Mouse (Mus musculus): Measurements from ENCODE around the gene Olfr418. TPM values are rescaled to one million over a fixed set of nuclear protein-coding genes. Genes with fewer than 3 reads are reported as not detected.
"Not testable (repeated sequence)": the region's sequence is repeated elsewhere in the genome, so short reads cannot be mapped to it uniquely, and the experiment has no call there.

Olfr418 gene
- not detected in 2 replicates for polyA plus RNA-seq (2016; fragmentation: Nextera tagmentation; extraction: Ambion mirVana)

DNA sequence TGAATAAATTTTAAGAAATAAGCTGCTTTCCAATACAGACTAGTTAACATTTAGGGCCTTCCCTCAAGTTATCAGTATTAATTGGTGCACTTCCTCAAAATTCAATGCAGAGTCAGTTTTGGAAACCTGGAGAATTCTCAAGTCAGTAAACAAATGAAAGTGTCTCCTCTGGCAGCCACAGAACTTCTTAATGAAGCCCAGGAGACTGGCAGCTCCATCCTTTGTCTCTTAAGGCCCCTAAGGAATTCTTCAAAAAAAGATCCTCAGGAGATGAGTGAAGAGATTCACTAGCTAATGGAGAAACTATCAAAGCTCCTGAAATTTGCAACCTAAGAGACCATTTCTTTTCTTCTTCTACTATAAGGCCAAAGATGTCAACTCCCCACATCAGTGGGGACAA, at the start of gene Olfr418:
Olfr418 (plus strand) TSS at position 301 of the 400 bp plus-strand sequence.
- Histone ChIP-seq H3K27ac (no peak within 1 kb of the TSS), H3K4me1 (no peaks in the 10 kb centered on the region), H3K27me3 (no peaks in the 10 kb centered on the region), H3K4me2 (no peak within 1 kb of the TSS), H3K9me3 (no peaks in the 10 kb centered on the region), H3K4me3 (replicated peaks) (no peak within 1 kb of the TSS), H3K9ac (no peak within 1 kb of the TSS), H3K36me3 (replicated peaks) (no peaks in the 10 kb centered on the region)
- no peak for ATAC-seq (ENCODE audit: low FRiP score)

DNA sequence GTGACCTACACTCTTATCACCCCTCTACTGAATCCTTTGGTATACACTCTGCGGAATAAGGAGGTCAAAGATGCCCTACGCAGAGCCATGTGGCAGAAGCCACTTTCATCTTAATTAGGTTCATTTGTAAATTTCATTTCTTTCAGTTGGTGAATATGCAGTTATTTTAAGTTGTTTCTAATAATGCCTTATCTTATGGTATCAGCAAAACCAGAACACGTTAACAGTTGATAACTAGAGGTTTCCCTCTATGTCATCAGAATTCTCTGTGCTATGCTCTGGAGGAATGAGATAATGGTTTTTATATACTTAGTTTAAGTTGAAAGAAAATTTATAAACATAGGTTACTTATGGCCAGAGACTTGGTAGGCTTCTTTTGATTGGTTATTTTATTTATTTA, 49.3 kb upstream of the Olfr418 start:
- Histone ChIP-seq H3K27me3 (no peaks in the 10 kb centered on the region), H3K9ac (no peak overlapping the region), H3K4me2 (no peak overlapping the region), H3K4me1 (no peaks in the 10 kb centered on the region), H3K9me3 (no peaks in the 10 kb centered on the region), H3K4me3 (replicated peaks) (no peak overlapping the region), H3K36me3 (replicated peaks) (no peaks in the 10 kb centered on the region), H3K27ac (no peak overlapping the region)
- 91% methylated on average over 3 of the region's 3 CpGs for WGBS
- ATAC-seq (ENCODE audit: low FRiP score), result no peak

DNA sequence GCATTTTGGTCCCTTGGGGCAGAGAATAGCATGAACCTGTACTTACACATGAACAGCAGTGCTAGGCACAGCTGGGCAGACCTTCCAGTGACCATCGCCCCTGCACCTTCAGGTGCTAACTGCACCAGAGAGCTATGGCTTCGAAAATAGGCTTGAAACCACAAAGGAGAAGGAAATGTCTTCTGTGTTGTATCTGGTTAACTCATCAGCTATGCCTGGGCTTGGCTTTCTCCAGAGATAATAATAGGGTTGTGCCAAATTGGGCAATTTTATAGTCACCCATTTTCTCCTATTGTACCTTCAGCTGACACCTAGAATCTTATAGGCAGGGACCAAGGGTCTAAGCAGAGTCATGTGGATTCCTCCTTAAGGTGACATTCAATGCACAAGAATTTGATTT, 38.7 kb upstream of the Olfr418 start, which contains the start of gene Fcer1a:
Fcer1a (minus strand) TSS at position 134 of the 400 bp plus-strand sequence.
- no peaks in the 10 kb centered on the region for H3K9me3 ChIP-seq
- no peak within 1 kb of the TSS for H3K9ac ChIP-seq
- H3K27ac ChIP-seq, result no peak within 1 kb of the TSS
- no peak within 1 kb of the TSS for H3K4me3 ChIP-seq (replicated peaks)
- H3K4me2 ChIP-seq, result no peak within 1 kb of the TSS
- H3K36me3 ChIP-seq (replicated peaks), result no peaks in the 10 kb centered on the region
- 85% methylated on average over 2 of the region's 2 CpGs for WGBS
- no peaks in the 10 kb centered on the region for H3K27me3 ChIP-seq
- H3K4me1 ChIP-seq, result no peaks in the 10 kb centered on the region
- ATAC-seq (ENCODE audit: low FRiP score), result no peak

DNA sequence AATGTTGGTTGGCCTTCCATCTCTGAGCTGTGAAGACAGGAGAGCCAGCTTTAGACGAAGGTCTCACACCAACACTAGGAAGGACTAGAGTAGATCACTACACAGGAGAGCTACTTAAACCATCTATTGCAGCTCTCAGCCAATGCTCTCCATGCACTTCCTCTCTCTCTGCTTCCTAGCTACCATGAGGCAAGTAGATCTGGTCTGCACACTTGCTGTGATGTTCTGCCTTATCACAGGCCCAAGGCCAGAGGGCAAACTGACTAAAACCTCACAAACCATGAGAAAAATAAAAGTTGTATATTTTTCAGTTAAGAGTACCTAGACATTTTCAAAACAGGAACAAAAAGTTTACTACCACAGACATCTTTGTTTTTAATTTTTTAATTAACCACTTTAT, 28.8 kb upstream of the Olfr418 start:
- not testable (repeated sequence) for H3K4me3 ChIP-seq (replicated peaks); H3K4me2 ChIP-seq; H3K27me3 ChIP-seq; H3K4me1 ChIP-seq; H3K36me3 ChIP-seq (replicated peaks); H3K27ac ChIP-seq; H3K9ac ChIP-seq; H3K9me3 ChIP-seq; ATAC-seq (ENCODE audit: low FRiP score)
- 89% methylated on average over 1 of the region's 1 CpGs for WGBS

DNA sequence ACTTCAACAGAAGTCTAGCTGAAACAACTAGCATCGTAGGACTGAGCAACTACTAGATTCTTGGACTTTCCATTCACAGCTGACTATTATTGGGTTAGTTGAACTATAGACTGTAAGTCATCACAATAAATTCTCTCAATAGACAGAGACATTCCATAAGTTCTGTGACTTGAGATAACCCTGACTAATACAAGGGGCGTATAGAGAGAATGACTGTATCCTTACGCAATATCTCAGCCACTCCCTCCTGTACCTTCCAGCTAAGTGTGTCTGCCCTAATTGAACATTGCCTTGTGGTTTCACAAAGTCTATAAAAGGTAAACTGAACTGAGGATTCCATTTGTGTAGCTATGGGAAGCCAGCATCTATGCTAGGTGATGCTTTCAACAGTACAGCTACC, 15.9 kb upstream of the Olfr418 start:
- Histone ChIP-seq H3K4me3 (replicated peaks) (no peak overlapping the region), H3K9ac (no peak overlapping the region), H3K27ac (no peak overlapping the region), H3K9me3 (no peaks in the 10 kb centered on the region), H3K4me2 (no peak overlapping the region), H3K27me3 (no peaks in the 10 kb centered on the region), H3K36me3 (replicated peaks) (no peaks in the 10 kb centered on the region), H3K4me1 (no peaks in the 10 kb centered on the region)
- ATAC-seq (ENCODE audit: low FRiP score), result no peak
- 95% methylated on average over 3 of the region's 3 CpGs for WGBS

DNA sequence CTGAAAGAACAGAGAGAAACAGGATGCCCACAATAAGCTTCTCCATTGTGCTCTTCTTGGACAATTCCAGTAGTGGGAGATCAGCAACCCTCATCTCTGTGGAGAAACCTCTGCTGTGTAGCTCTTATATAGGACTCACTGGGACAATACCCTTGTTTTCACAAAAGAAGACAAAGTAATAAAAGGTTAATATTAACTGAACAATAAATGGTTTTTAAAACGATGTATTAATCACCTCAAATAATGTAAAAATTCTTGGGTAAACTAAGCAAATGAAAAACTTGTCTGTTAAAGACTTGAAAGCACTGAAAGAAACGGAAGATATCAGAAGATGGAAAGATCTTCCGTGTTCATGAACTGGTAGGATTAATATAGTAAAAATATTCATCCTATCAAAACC, 11.9 kb downstream of the Olfr418 start, which contains the start of gene Mptx2:
Mptx2 (minus strand) TSS at position 101 of the 400 bp plus-strand sequence.
- 79% methylated on average over 3 of the region's 3 CpGs for WGBS
- Histone ChIP-seq H3K4me1 (no peaks in the 10 kb centered on the region), H3K4me2 (no peak within 1 kb of the TSS), H3K36me3 (replicated peaks) (no peaks in the 10 kb centered on the region), H3K27me3 (no peaks in the 10 kb centered on the region), H3K9ac (no peak within 1 kb of the TSS), H3K27ac (no peak within 1 kb of the TSS), H3K9me3 (no peaks in the 10 kb centered on the region), H3K4me3 (replicated peaks) (no peak within 1 kb of the TSS)
- ATAC-seq (ENCODE audit: low FRiP score), result no peak

DNA sequence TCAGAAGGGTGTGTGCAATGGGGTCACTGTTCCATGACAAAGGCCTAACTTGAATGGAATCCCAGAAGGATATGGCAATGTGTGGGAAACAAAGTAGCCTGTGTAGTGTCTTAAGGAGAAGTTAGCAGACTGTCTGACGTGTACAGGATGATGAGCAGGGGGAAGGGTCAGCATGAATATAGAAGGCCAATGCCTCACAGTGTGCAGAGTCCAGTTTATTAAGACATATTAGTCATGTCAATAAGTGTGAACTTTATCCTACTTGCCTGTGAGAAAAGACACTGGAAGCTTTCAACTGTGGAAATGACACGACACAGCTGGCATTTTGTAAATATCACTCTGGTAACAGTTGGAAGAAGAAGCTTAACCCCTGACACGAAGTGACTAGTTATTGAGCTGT, 37.0 kb downstream of the Olfr418 start:
- H3K36me3 ChIP-seq (replicated peaks); H3K9me3 ChIP-seq; H3K9ac ChIP-seq; H3K4me3 ChIP-seq (replicated peaks); H3K27ac ChIP-seq; H3K27me3 ChIP-seq; H3K4me2 ChIP-seq; H3K4me1 ChIP-seq; ATAC-seq (ENCODE audit: low FRiP score): not testable (repeated sequence)
- WGBS, result 78% methylated on average over 3 of the region's 3 CpGs

DNA sequence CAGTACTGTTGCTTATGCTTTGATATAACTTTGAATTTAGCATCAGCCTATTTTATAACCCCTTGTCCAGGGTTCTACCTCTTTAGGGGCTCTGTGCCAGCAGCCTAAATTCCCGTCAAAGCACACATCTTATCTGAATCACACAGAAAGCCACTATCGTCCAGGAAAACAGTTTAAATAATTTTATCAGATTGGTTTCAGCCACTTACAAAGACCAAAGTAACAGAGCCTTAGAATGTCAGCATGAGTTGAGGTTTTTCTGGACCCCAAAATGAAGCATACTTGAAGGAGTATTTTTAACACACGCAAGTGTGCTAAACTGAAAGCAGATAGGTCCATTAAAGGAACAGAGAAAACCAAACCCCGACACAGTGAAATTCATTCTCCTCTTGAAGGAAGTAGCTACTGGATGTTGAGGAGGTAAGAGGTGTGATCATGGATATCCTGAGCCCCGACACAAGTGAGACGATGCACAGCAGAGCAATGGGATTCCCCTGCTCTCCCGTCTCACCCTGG, 47.8 kb downstream of the Olfr418 start:
- not testable (repeated sequence) for H3K27me3 ChIP-seq; H3K4me2 ChIP-seq; H3K4me3 ChIP-seq (replicated peaks); H3K9ac ChIP-seq; H3K9me3 ChIP-seq; H3K36me3 ChIP-seq (replicated peaks); H3K27ac ChIP-seq; ATAC-seq (ENCODE audit: low FRiP score); H3K4me1 ChIP-seq
- WGBS, result 87% methylated on average over 7 of the region's 7 CpGs

DNA sequence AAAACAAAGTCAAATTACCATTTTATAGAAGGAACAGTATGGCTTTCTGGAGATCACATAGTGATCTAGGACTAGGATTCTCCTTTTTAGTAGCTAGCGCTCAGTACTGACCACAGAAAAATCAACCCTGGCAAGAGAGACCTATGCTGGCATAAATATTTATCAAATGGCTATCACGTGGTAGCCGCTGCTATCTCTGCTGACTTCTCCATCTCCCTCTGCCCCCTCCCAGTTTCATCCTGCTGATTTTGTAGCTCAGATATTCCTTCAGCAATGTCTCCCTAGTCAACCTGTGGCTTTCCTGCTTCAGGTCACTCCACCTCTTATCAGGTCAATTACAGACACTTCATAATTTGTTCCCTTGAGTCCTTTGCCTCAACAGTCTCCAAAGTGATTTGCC, 49.9 kb downstream of the Olfr418 start:
- WGBS, result 94% methylated on average over 3 of the region's 3 CpGs
- H3K9me3 ChIP-seq, result no peaks in the 10 kb centered on the region
- H3K36me3 ChIP-seq (replicated peaks), result no peaks in the 10 kb centered on the region
- H3K27me3 ChIP-seq, result no peaks in the 10 kb centered on the region
- no peak overlapping the region for H3K4me2 ChIP-seq
- no peak overlapping the region for H3K9ac ChIP-seq
- no peak for ATAC-seq (ENCODE audit: low FRiP score)
- H3K4me1 ChIP-seq, result no peaks in the 10 kb centered on the region
- no peak overlapping the region for H3K4me3 ChIP-seq (replicated peaks)
- no peak overlapping the region for H3K27ac ChIP-seq

DNA sequence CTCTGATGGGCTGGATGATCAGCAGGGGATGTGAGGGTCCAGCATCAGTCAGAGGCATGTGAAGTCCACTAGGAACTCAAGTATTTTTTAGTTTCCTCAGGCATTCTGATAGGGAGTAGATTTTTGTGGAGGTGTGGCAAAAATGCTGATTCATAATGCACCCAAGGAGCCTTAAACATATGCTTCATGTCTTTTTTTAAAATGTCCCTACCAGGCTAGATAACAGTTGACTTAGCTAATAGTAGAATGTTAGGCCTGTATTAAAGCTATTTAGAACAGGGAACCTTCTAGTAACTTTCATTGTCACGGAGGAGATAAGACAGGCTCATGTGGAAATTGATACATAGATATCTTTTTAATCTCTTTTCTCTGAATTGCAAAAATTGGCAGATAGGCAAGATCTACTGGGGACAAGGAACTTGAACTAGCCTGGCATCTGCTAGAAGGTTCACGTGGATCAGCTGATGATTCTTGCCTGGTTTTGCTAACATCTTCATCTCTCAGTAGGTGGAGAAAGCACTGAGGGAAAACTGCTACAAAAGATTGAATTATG, 52.2 kb downstream of the Olfr418 start:
- H3K27ac ChIP-seq, result no peak overlapping the region
- H3K36me3 ChIP-seq (replicated peaks), result no peaks in the 10 kb centered on the region
- no peaks in the 10 kb centered on the region for H3K27me3 ChIP-seq
- ATAC-seq (ENCODE audit: low FRiP score), result no peak
- peaks cover 6% of the 10 kb centered on the region; the same call in 1 of the 2 replicates for H3K4me1 ChIP-seq
- WGBS, result 95% methylated on average over 2 of the region's 2 CpGs
- H3K9me3 ChIP-seq, result no peaks in the 10 kb centered on the region
- H3K9ac ChIP-seq, result no peak overlapping the region
- no peak overlapping the region for H3K4me3 ChIP-seq (replicated peaks)
- no peak overlapping the region for H3K4me2 ChIP-seq

DNA sequence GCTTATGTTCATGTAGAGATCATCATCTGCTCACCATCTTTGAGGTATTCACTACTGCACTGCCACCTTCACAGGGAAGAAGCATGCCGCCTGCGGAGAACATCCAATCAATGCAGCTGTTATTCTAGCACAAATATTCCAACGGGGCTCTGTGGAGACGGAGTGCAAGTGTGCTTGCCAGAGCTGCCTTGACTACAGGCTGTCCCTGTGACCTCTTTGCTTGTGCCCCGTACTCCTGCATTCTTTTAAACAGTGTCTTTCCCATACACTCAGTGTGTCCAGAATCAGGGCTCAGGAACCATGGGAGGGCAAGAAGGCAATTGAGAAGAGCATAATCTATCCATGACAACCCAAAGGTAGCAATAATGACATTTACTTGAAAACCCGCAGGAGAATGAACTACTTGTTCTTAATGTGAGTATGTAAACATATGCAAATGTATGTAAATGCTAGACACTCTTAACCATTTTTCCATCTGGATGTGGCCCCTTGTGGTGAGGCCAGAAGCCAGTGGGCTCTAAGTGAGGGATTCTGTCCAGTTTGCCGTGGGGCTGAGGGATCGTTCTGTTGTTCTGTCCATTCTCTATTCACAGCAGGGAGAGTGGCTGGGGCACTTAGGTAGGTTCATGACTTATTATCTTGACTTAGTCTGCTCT, 55.9 kb downstream of the Olfr418 start:
- no peak overlapping the region for H3K4me3 ChIP-seq (replicated peaks)
- WGBS, result 56% methylated on average over 8 of the region's 8 CpGs
- no peaks in the 10 kb centered on the region for H3K27me3 ChIP-seq
- H3K27ac ChIP-seq, result no peak overlapping the region
- H3K36me3 ChIP-seq (replicated peaks), result no peaks in the 10 kb centered on the region
- ATAC-seq (ENCODE audit: low FRiP score), result no peak
- H3K4me2 ChIP-seq, result no peak overlapping the region
- H3K9me3 ChIP-seq, result no peaks in the 10 kb centered on the region
- no peak overlapping the region for H3K9ac ChIP-seq
- peaks cover 6% of the 10 kb centered on the region; the same call in 1 of the 2 replicates for H3K4me1 ChIP-seq

DNA sequence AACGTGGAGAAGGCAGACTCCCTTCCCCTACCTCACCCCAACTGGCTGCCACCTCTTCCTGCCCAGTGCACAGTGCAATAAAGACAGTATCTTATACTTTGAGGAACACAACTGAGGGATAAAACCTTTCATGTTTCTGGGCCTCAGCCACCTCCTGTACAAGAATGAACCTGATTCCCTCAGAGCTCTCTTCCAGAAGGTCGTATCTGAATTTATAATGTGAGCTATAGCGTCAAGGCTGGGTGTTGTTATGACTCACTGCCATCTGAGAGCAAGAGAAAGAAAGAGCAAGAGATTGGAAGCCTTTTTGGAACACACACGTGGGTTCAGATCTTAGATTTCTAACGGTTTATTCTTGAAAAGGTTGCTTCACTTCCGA, 56.4 kb downstream of the Olfr418 start:
- H3K4me2 ChIP-seq, result no peak overlapping the region
- H3K9ac ChIP-seq, result no peak overlapping the region
- peaks cover 6% of the 10 kb centered on the region; the same call in 1 of the 2 replicates for H3K4me1 ChIP-seq
- H3K27ac ChIP-seq, result no peak overlapping the region
- ATAC-seq (ENCODE audit: low FRiP score), result no peak
- no peaks in the 10 kb centered on the region for H3K27me3 ChIP-seq
- WGBS, result 73% methylated on average over 6 of the region's 6 CpGs
- H3K4me3 ChIP-seq (replicated peaks), result no peak overlapping the region
- no peaks in the 10 kb centered on the region for H3K36me3 ChIP-seq (replicated peaks)
- no peaks in the 10 kb centered on the region for H3K9me3 ChIP-seq

Measured in forebrain, embryonic 12.5 days (tissue).